Mouse (Mus musculus): ENCODE results near the gene Rapsn. TPM values are rescaled to one million over a fixed set of nuclear protein-coding genes. Genes with fewer than 3 reads are reported as not detected.
A peak's percentile ranks its signal among the peaks of the same experiment; 100 is the strongest.

Gene Rapsn
- total RNA-seq, 2 experiments from 2014 or later = 0.41 to 0.53 TPM

GRCm38 (mm10) chr2:91051917-91052316 lies 16.5 kb downstream of the Rapsn start:
- intact Hi-C loops (cut with DNase I) = loop anchor here (5.0 kb wide), 1 partner anchor 110 kb away; the partner anchor contains the start of gene Celf1
- no peak for DNase-seq (ENCODE audit: low spot score in 2 of 2)

- no peak for DNase-seq (ENCODE audit: low spot score in 2 of 2)
- intact Hi-C loops (cut with DNase I) = loop anchor here (5.0 kb wide), 1 partner anchor 110 kb away; the partner anchor contains the start of gene Celf1
Measured at GRCm38 (mm10) chr2:91052752-91053151, 17.3 kb downstream of the Rapsn start.

- intact Hi-C loops (cut with DNase I) = loop anchor here (5.0 kb wide), 1 partner anchor 111 kb away; the partner anchor contains the start of gene Celf1
- no peak for DNase-seq (ENCODE audit: low spot score in 2 of 2)
Measured at GRCm38 (mm10) chr2:91053181-91053933, 17.9 kb downstream of the Rapsn start.

GRCm38 (mm10) chr2:91053934-91054382 lies 18.5 kb downstream of the Rapsn start, which contains the start of gene Psmc3:
Gene Psmc3, plus strand, starts transcription at chr2:91054009.
- DNase-seq (ENCODE audit: low spot score in 2 of 2) = peak; percentile 96 to 98
- intact Hi-C loops (cut with DNase I) = loop anchor here (5.0 kb wide), 1 partner anchor 112 kb away; the partner anchor contains the start of gene Celf1

DNA sequence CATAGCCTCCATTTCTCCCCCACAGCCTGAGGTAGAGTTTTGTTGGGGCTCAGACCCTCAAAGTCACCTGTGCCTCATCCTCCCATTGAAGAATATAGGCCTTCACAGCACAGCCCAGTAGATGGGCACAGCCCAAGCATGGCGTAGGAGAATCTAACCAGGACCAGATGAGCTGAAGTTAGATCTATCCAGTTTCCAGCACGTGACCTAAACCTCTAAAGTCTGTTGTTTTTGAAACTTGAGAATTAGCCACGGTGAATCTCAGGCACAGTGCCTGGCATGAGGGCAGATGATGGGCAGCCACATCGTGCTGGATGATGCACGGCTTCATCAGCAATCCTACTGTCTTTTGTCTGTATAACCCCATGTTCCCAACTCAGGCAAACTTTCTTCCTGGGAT lies 23.0 kb downstream of the Rapsn start:
- intact Hi-C loops (cut with DNase I) = no loop called here
- DNase-seq (ENCODE audit: low spot score in 2 of 2) = no peak

DNA sequence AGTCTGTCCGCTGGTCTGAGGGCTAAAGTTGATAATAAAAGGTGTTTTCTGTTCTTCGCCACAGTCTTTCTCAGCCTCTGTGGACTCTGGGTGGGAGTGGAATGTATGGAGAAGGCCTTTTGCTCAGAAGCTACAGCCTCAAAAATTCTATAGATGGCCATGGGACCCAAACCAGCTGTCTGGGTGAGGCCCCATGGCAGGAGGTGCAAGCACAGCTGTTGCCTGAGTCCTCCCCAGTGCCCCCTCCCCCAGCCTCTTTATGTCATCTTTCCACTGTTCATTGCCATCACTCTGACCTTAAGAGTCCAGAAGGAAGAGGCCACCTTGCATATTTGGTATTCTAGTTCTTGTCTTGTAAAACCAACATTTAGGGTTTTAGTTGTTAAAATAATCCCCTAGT lies 24.0 kb downstream of the Rapsn start:
- no peak for DNase-seq (ENCODE audit: low spot score in 2 of 2)
- intact Hi-C loops (cut with DNase I) = no loop called here

DNA sequence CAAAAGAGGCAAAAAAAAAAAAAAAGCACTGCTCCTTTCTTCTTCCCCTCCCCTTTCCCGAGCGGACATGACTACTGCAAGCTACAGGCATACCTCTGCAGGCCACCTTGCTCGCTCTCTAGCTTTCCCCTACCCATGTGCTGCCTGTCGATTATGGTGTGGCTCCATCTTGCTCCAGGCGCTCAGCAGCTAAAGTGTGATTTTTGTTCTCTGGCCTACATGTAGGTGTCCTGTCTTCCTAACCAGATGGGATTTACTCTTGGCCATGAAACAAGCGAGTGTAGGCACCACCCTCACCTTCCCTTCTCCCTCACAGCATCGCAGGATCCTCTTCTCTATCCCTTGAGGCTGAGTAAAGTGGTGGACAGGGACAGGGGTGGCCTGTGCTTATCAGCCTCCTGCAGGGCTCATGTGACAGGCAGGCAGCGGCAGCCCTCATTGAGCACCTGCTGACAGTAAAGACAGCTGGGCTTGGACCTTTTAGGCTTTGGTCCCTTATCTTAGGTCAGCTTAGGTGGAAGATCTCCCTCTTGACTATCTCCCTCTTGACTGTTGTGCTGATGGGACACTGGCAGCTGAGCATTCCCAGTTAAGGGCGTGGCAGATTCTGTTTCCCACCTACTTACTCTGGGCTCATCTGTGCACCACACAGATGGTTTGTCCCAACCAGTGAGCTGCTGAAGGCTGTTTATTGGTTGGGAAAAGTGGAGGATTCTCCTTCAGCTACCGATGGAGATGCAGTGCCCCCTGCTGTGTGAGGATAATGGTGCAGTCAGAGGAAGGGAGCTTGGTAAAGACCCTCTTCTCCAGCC lies 25.3 kb downstream of the Rapsn start:
- intact Hi-C loops (cut with DNase I) = loop anchor here (2.0 to 5.0 kb wide), 3 partner anchors 143 to 194 kb away; partner anchors contain the start of gene C1qtnf4
- peak; percentile 75 to 88 for DNase-seq (ENCODE audit: low spot score in 2 of 2)

GRCm38 (mm10) chr2:91061849-91062481 lies 26.5 kb downstream of the Rapsn start:
- intact Hi-C loops (cut with DNase I) = loop anchor here (2.0 to 5.0 kb wide), 3 partner anchors 145 to 195 kb away; partner anchors contain the start of gene C1qtnf4
- no peak for DNase-seq (ENCODE audit: low spot score in 2 of 2)

DNA sequence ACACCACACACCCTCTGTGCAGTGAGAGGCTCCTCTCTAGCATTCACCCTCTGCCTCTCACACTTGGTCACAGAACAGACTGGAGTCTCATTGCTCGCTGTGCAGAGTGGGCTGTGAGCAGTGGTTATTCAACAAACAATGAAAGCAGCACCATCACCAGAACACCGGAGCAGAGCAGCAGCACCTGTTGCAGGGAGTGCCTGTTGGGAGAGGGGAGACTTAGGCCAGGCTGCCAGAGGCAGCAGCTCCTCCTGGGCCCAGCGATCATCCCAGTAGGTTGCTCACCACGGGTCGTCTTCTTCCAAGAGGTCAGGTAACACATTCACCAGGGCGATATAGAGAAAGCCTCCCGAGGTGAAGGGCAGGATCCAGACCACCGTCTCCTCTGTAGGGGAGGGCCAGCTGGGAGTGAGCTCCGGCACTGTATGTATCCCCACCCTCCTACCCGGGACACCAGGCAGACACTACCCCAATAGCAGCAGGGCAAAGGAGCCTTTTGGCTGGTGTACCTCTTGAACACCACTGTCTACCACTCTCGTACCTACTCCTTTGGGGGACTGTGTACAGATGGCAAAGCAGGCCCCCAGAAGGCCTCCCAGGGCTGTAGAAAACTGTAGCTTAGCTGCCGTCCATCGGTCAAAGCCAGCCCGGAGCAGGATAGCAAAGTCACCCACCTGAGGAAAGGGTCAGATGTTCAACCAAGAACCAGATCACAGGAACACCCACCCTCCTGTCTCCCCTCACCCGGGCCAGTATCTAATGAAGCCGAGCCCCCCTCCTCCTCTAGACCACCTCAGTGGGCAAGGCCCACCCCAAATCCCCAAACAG lies 27.6 kb downstream of the Rapsn start:
- DNase-seq (ENCODE audit: low spot score in 2 of 2) = no peak
- intact Hi-C loops (cut with DNase I) = loop anchor here (5.0 kb wide), 2 partner anchors 146 to 176 kb away; partner anchors contain the start of gene C1qtnf4

GRCm38 (mm10) chr2:91064211-91064610 lies 28.8 kb downstream of the Rapsn start:
- DNase-seq (ENCODE audit: low spot score in 2 of 2) = no peak
- intact Hi-C loops (cut with DNase I) = loop anchor here (5.0 kb wide), 2 partner anchors 147 to 177 kb away; partner anchors contain the start of gene C1qtnf4

GRCm38 (mm10) chr2:91065544-91065943 lies 30.1 kb downstream of the Rapsn start:
- intact Hi-C loops (cut with DNase I) = no loop called here
- peak; percentile 42 to 51 for DNase-seq (ENCODE audit: low spot score in 2 of 2)

GRCm38 (mm10) chr2:91066455-91066854 lies 31.0 kb downstream of the Rapsn start:
- DNase-seq (ENCODE audit: low spot score in 2 of 2) = no peak
- intact Hi-C loops (cut with DNase I) = no loop called here

DNA sequence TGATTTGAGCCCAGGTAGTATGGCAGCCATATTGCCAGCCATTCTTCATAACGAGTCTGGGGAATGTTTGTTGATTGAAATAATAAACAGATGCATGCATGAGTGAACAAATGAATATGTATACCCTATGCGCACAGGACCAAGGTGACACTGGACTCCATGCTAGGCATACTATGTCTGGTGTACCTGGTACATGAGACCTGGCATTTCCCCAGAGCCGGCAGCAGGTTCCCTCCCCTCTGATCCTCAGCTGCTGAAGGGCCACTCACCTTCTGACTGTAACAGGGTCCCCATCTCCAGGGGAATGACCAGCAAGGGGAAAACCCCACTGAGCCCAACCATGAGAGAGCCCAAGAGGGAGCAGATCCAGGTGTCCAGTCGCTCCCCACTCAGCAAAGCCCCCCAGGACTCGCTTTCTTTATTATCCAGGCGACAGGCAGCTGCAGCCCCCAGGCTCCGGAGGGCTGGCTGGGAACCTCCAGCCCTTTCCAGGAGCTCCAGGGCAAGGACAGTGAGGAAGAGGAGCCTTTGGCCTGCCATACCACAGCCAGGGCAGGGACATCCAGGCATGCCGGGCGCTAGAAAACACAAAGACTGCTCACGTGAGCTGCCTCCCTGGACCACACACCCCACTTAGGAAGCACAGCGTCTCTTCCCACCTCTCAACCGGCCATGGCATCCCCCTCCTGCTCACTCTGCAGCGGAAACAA lies 32.9 kb downstream of the Rapsn start:
- DNase-seq (ENCODE audit: low spot score in 2 of 2) = no peak
- intact Hi-C loops (cut with DNase I) = no loop called here

GRCm38 (mm10) chr2:91068872-91069165 lies 33.4 kb downstream of the Rapsn start:
- intact Hi-C loops (cut with DNase I) = no loop called here
- DNase-seq (ENCODE audit: low spot score in 2 of 2) = no peak

DNA sequence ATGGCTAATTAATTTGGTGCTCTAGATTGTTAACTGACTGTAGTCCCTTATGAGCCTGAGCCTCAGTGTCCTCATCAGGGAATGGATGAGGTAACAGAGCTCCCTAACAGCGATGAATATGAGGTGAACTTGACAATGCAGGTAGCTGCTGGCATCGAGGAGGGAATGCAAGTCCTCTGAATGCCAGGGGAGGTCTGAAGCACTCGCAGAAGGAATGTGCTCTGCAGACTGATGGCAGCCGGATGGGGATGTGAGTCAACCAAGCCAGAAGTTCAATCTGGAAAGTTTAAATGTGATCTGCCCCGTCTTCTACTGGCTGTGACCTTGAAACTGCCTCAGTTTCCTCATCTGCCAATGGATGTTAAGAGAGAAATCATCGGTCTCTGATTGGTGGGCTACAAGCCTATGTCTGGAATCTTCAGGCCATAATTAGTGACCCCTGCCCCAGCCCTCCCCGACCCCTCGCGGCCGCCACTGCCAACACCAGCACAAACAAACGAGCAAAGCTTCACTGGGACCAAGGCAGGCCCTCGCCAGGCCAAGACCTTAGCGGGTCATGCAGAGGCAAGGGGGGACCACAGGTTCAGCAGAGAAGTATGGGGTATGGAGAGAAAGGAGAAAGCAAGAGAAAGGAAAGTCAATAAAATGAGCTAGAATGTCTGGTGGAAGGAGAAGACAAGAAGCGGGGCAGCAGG lies 34.0 kb downstream of the Rapsn start:
- no peak for DNase-seq (ENCODE audit: low spot score in 2 of 2)
- intact Hi-C loops (cut with DNase I) = no loop called here

DNA sequence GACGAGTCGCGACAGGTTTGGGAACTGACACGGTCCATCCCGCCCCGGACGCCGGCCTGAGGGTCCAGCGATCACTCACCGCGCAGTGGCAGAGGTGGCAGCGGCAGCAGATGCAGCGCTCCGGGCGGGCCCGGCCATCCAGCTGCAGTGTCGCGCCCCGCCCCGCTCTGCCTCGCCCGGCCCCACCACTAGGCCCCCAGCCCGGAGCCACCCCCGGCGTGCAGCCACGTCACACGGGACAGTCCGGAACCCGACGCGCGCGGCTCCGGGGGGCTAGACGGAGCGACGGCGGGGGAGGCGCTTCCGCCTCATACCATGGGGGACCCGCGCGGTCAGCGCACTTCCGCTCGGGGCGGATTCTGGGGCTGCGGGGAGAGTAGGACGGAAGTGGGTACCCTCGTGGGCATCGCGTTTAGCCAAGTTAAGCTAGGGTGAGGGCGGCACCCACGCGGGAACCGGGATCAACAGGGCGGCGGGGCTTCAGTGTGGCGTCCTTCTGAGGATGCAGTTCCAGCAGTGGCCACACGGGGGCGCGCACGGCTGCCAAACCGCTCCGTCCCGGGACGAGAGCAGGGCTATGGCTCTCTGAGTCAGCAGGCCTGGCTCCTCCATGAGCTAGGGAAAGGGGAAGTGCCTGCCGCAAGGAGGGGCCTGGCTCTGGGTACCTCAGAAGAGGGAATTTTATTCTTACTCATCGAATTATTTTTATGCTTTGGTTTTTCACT lies 34.8 kb downstream of the Rapsn start, which contains the start of gene Slc39a13:
Gene Slc39a13 (minus strand): TSS at position 342 of the 725 bp plus-strand sequence.
- intact Hi-C loops (cut with DNase I) = loop anchor here (1.0 kb wide), 1 partner anchor 31 kb away; no protein-coding TSS in a partner anchor
- peak; percentile 97 for DNase-seq (ENCODE audit: low spot score in 2 of 2)

DNA sequence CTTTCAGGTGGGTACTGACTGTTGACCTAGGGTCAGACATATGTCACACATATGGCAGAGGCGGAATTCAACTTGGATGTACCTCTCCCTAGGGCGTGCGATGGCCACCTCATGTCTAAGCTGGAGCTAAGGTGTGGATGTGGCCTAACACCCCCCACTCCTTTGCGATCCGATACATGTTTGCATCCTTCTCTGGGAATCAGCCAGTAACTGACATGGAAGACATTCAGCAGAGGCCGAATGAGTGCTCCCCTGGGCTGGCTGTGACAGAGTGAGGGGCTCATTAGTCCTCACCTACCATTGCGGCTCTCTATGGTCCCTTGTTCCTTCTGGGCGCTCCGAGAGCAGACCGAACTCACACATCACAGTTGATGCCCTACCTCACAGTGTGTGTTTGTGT lies 35.6 kb downstream of the Rapsn start:
- no peak for DNase-seq (ENCODE audit: low spot score in 2 of 2)
- intact Hi-C loops (cut with DNase I) = no loop called here
